Mouse (Mus musculus) splenic B cell, adult 2 months (primary cell): ENCODE measurements at regions not wholly inside any gene's neighbourhood (a gene's known extent, or its start where the extent isn't known, plus 50 kb on each side); places are given as distances from the start of the nearest gene placed in this dataset.

ENCODE experiments used
- DNase-seq: peaks from one replicate; pipeline ENCODE4 v3.0.0-alpha.2; 2011; ENCODE audit warnings: low read depth, low spot score
- H3K27me3 ChIP-seq: 2 replicates; pipeline ENCODE4 v1.6.1; 2012; ENCODE audit warnings: mild to moderate bottlenecking, low read length, moderate library complexity, mixed read lengths; ENCODE audit not compliant: control insufficient read depth, poor library complexity, insufficient read depth, severe bottlenecking
- H3K36me3 ChIP-seq: 2 replicates; pipeline ENCODE4 v1.6.1; 2012; ENCODE audit warnings: mild to moderate bottlenecking, low read length, moderate library complexity, mixed read lengths; ENCODE audit not compliant: control insufficient read depth, poor library complexity, insufficient read depth, severe bottlenecking

- DNase-seq = no peak
- Histone ChIP-seq H3K27me3 (no peaks in the 10 kb centered on the region), H3K36me3 (no peaks in the 10 kb centered on the region)
Observed at GRCm38 (mm10) chr14:72835158-72835557, 125.4 kb upstream of the Fndc3a start.

- Histone ChIP-seq H3K36me3 (no peaks in the 10 kb centered on the region), H3K27me3 (no peaks in the 10 kb centered on the region)
- DNase-seq = no peak
Observed at GRCm38 (mm10) chr14:72829261-72829660, 119.5 kb upstream of the Fndc3a start.

GRCm38 (mm10) chr14:72825549-72825948 is 115.7 kb upstream of the Fndc3a start:
- DNase-seq = no peak
- H3K27me3 ChIP-seq = no peaks in the 10 kb centered on the region
- no peaks in the 10 kb centered on the region for H3K36me3 ChIP-seq

- DNase-seq = peak; percentile 8
Observed at GRCm38 (mm10) chr14:72822231-72822615, 112.4 kb upstream of the Fndc3a start.

GRCm38 (mm10) chr14:72821517-72822230 is 111.9 kb upstream of the Fndc3a start:
- Histone ChIP-seq H3K27me3 (no peaks in the 10 kb centered on the region), H3K36me3 (no peaks in the 10 kb centered on the region)
- DNase-seq = peak; percentile 16

More at GRCm38 (mm10) chr14:72822231-72822615, 112.4 kb upstream of the Fndc3a start:
- no peaks in the 10 kb centered on the region for H3K36me3 ChIP-seq
- no peaks in the 10 kb centered on the region for H3K27me3 ChIP-seq

- no peaks in the 10 kb centered on the region for H3K36me3 ChIP-seq
- H3K27me3 ChIP-seq = no peaks in the 10 kb centered on the region
- DNase-seq = no peak
Observed at GRCm38 (mm10) chr14:72819037-72819436, 109.2 kb upstream of the Fndc3a start.

- DNase-seq = no peak
- Histone ChIP-seq H3K36me3 (no peaks in the 10 kb centered on the region), H3K27me3 (no peaks in the 10 kb centered on the region)
Observed at GRCm38 (mm10) chr14:72817764-72818163, 108.0 kb upstream of the Fndc3a start.

- Histone ChIP-seq H3K27me3 (no peaks in the 10 kb centered on the region), H3K36me3 (no peaks in the 10 kb centered on the region)
- no peak for DNase-seq
Observed at GRCm38 (mm10) chr14:72816847-72817246, 107.0 kb upstream of the Fndc3a start.

- Histone ChIP-seq H3K36me3 (no peaks in the 10 kb centered on the region), H3K27me3 (no peaks in the 10 kb centered on the region)
- DNase-seq = no peak
Observed at GRCm38 (mm10) chr14:72809138-72809537, 99.3 kb upstream of the Fndc3a start.

GRCm38 (mm10) chr14:72807947-72808346 is 98.1 kb upstream of the Fndc3a start:
- H3K36me3 ChIP-seq = no peaks in the 10 kb centered on the region
- H3K27me3 ChIP-seq = no peaks in the 10 kb centered on the region
- no peak for DNase-seq

- no peaks in the 10 kb centered on the region for H3K27me3 ChIP-seq
- DNase-seq = no peak
- no peaks in the 10 kb centered on the region for H3K36me3 ChIP-seq
Observed at GRCm38 (mm10) chr14:72807286-72807685, 97.5 kb upstream of the Fndc3a start.

GRCm38 (mm10) chr14:72806598-72806997 is 96.8 kb upstream of the Fndc3a start:
- no peaks in the 10 kb centered on the region for H3K36me3 ChIP-seq
- DNase-seq = no peak

GRCm38 (mm10) chr14:72803579-72803978 is 93.8 kb upstream of the Fndc3a start:
- Histone ChIP-seq H3K27me3 (no peaks in the 10 kb centered on the region), H3K36me3 (no peaks in the 10 kb centered on the region)
- DNase-seq = no peak

More at GRCm38 (mm10) chr14:72806598-72806997, 96.8 kb upstream of the Fndc3a start:
- no peaks in the 10 kb centered on the region for H3K27me3 ChIP-seq

GRCm38 (mm10) chr14:72790654-72791053 is 80.9 kb upstream of the Fndc3a start:
- Histone ChIP-seq H3K27me3 (no peaks in the 10 kb centered on the region), H3K36me3 (no peaks in the 10 kb centered on the region)
- no peak for DNase-seq

- DNase-seq = no peak
- H3K36me3 ChIP-seq = no peaks in the 10 kb centered on the region
Observed at GRCm38 (mm10) chr14:72786929-72787328, 77.1 kb upstream of the Fndc3a start.

GRCm38 (mm10) chr14:72783248-72783647 is 73.4 kb upstream of the Fndc3a start:
- Histone ChIP-seq H3K36me3 (no peaks in the 10 kb centered on the region), H3K27me3 (no peaks in the 10 kb centered on the region)
- DNase-seq = peak; percentile 21

More at GRCm38 (mm10) chr14:72786929-72787328, 77.1 kb upstream of the Fndc3a start:
- H3K27me3 ChIP-seq = no peaks in the 10 kb centered on the region
